Mouse (Mus musculus) kidney, adult 2 months (tissue): ENCODE measurements around the gene Cand2.

Source experiments
- CTCF ChIP-seq: fragments of 200-500 bp; conservative IDR thresholded peaks from 2 replicates; pipeline ENCODE4 v1.5.1; 2011; ENCODE audit warnings: low read depth, mild to moderate bottlenecking, control low read depth, low read length, moderate library complexity, mixed read lengths; ENCODE audit not compliant: insufficient read depth, insufficient read length
- POLR2A ChIP-seq: fragments of 200-500 bp; IDR thresholded peaks from one replicate; pipeline ENCODE4 v1.6.1; 2011; ENCODE audit warnings: low read depth, low read length, control low read depth

- TF ChIP-seq CTCF, result no peak
- no peak for TF ChIP-seq POLR2A
Observed at GRCm38 (mm10) chr6:115746326-115746725, 28.0 kb upstream of the Cand2 start.
